Mouse (Mus musculus): ENCODE results near the gene Ttc39b. TPM values are rescaled to one million over a fixed set of nuclear protein-coding genes. Genes with fewer than 3 reads are reported as not detected.
"Not testable (repeated sequence)": the region's sequence is repeated elsewhere in the genome, so short reads cannot be mapped to it uniquely, and the experiment has no call there.

Gene Ttc39b
- polyA plus RNA-seq, 1 experiment from 2014 or later = 4.0 TPM

GRCm38 (mm10) chr4:83253679-83254078 lies 70.4 kb downstream of the Ttc39b start:
- WGBS = 84% methylated on average over 6 of the region's 6 CpGs

GRCm38 (mm10) chr4:83243706-83244105 lies 80.3 kb downstream of the Ttc39b start:
- Histone ChIP-seq H3K9me3 (ENCODE audit: control insufficient read depth, low read length) (no peaks in the 10 kb centered on the region), H3K36me3 (ENCODE audit: control insufficient read depth, insufficient read depth, low read length) (no peaks in the 10 kb centered on the region), H3K4me3 (ENCODE audit: low read length) (no peak overlapping the region), H3K9ac (ENCODE audit: low read length) (no peak overlapping the region), H3K27me3 (ENCODE audit: control insufficient read depth, insufficient read depth, low read depth, low read length) (no peaks in the 10 kb centered on the region), H3K4me2 (ENCODE audit: low read depth, low read length) (no peak overlapping the region), H3K27ac (ENCODE audit: low read length) (no peak overlapping the region), H3K4me1 (replicated peaks; ENCODE audit: control insufficient read depth, insufficient read depth, low read length) (no peaks in the 10 kb centered on the region; the same call in 1 of the 2 replicates)
- WGBS = 79% methylated on average over 10 of the region's 10 CpGs
- no peak for ATAC-seq (ENCODE audit: low read depth)

More at GRCm38 (mm10) chr4:83253679-83254078, 70.4 kb downstream of the Ttc39b start:
- Histone ChIP-seq H3K9ac (ENCODE audit: low read length) (no peak overlapping the region), H3K4me1 (replicated peaks; ENCODE audit: control insufficient read depth, insufficient read depth, low read length) (no peaks in the 10 kb centered on the region), H3K27ac (ENCODE audit: low read length) (no peak overlapping the region), H3K9me3 (ENCODE audit: control insufficient read depth, low read length) (no peaks in the 10 kb centered on the region), H3K4me2 (ENCODE audit: low read depth, low read length) (no peak overlapping the region), H3K4me3 (ENCODE audit: low read length) (no peak overlapping the region), H3K36me3 (ENCODE audit: control insufficient read depth, insufficient read depth, low read length) (no peaks in the 10 kb centered on the region), H3K27me3 (ENCODE audit: control insufficient read depth, insufficient read depth, low read depth, low read length) (no peaks in the 10 kb centered on the region)
- no peak for ATAC-seq (ENCODE audit: low read depth)

- H3K27ac ChIP-seq (ENCODE audit: low read length) = no peak overlapping the region
Observed at GRCm38 (mm10) chr4:83241630-83242029, 82.4 kb downstream of the Ttc39b start.

GRCm38 (mm10) chr4:83237656-83238055 lies 86.4 kb downstream of the Ttc39b start:
- no peaks in the 10 kb centered on the region for H3K27me3 ChIP-seq (ENCODE audit: control insufficient read depth, insufficient read depth, low read depth, low read length)
- H3K4me1 ChIP-seq (replicated peaks; ENCODE audit: control insufficient read depth, insufficient read depth, low read length) = peaks cover 16% of the 10 kb centered on the region
- H3K9me3 ChIP-seq (ENCODE audit: control insufficient read depth, low read length) = no peaks in the 10 kb centered on the region
- no peaks in the 10 kb centered on the region for H3K36me3 ChIP-seq (ENCODE audit: control insufficient read depth, insufficient read depth, low read length)
- H3K4me2 ChIP-seq (ENCODE audit: low read depth, low read length) = no peak overlapping the region
- H3K27ac ChIP-seq (ENCODE audit: low read length) = no peak overlapping the region
- H3K9ac ChIP-seq (ENCODE audit: low read length) = no peak overlapping the region
- no peak for ATAC-seq (ENCODE audit: low read depth)
- WGBS = 59% methylated on average over 5 of the region's 5 CpGs
- no peak overlapping the region for H3K4me3 ChIP-seq (ENCODE audit: low read length)

More at GRCm38 (mm10) chr4:83241630-83242029, 82.4 kb downstream of the Ttc39b start:
- H3K4me2 ChIP-seq (ENCODE audit: low read depth, low read length) = no peak overlapping the region
- H3K9me3 ChIP-seq (ENCODE audit: control insufficient read depth, low read length) = no peaks in the 10 kb centered on the region
- H3K36me3 ChIP-seq (ENCODE audit: control insufficient read depth, insufficient read depth, low read length) = no peaks in the 10 kb centered on the region
- H3K27me3 ChIP-seq (ENCODE audit: control insufficient read depth, insufficient read depth, low read depth, low read length) = no peaks in the 10 kb centered on the region
- H3K9ac ChIP-seq (ENCODE audit: low read length) = no peak overlapping the region
- WGBS = 64% methylated on average over 5 of the region's 5 CpGs
- H3K4me3 ChIP-seq (ENCODE audit: low read length) = no peak overlapping the region
- ATAC-seq (ENCODE audit: low read depth) = no peak
- no peaks in the 10 kb centered on the region; the same call in 1 of the 2 replicates for H3K4me1 ChIP-seq (replicated peaks; ENCODE audit: control insufficient read depth, insufficient read depth, low read length)

- H3K4me3 ChIP-seq (ENCODE audit: low read length); H3K4me2 ChIP-seq (ENCODE audit: low read depth, low read length); H3K27me3 ChIP-seq (ENCODE audit: control insufficient read depth, insufficient read depth, low read depth, low read length); ATAC-seq (ENCODE audit: low read depth); H3K9ac ChIP-seq (ENCODE audit: low read length); H3K36me3 ChIP-seq (ENCODE audit: control insufficient read depth, insufficient read depth, low read length); H3K27ac ChIP-seq (ENCODE audit: low read length); H3K9me3 ChIP-seq (ENCODE audit: control insufficient read depth, low read length): not testable (repeated sequence)
- WGBS = 76% methylated on average over 1 of the region's 3 CpGs
- H3K4me1 ChIP-seq (replicated peaks; ENCODE audit: control insufficient read depth, insufficient read depth, low read length) = peaks cover 23% of the 10 kb centered on the region
Observed at GRCm38 (mm10) chr4:83235304-83235703, 88.8 kb downstream of the Ttc39b start.

- no peak overlapping the region for H3K4me2 ChIP-seq (ENCODE audit: low read depth, low read length)
- no peak overlapping the region for H3K9ac ChIP-seq (ENCODE audit: low read length)
- WGBS = 40% methylated on average over 11 of the region's 11 CpGs
- H3K27ac ChIP-seq (ENCODE audit: low read length) = peak overlapping the region; percentile 59; the same call in 1 of the 2 replicates
- peak; percentile 29; the same call in 1 of the 2 replicates for ATAC-seq (ENCODE audit: low read depth)
- H3K36me3 ChIP-seq (ENCODE audit: control insufficient read depth, insufficient read depth, low read length) = no peaks in the 10 kb centered on the region
- H3K4me3 ChIP-seq (ENCODE audit: low read length) = no peak overlapping the region
- no peaks in the 10 kb centered on the region for H3K9me3 ChIP-seq (ENCODE audit: control insufficient read depth, low read length)
- H3K4me1 ChIP-seq (replicated peaks; ENCODE audit: control insufficient read depth, insufficient read depth, low read length) = peaks cover 23% of the 10 kb centered on the region
- H3K27me3 ChIP-seq (ENCODE audit: control insufficient read depth, insufficient read depth, low read depth, low read length) = no peaks in the 10 kb centered on the region
Observed at GRCm38 (mm10) chr4:83234739-83235138, 89.3 kb downstream of the Ttc39b start.

- Histone ChIP-seq H3K4me2 (ENCODE audit: low read depth, low read length) (no peak overlapping the region), H3K9me3 (ENCODE audit: control insufficient read depth, low read length) (no peaks in the 10 kb centered on the region), H3K4me3 (ENCODE audit: low read length) (no peak overlapping the region), H3K9ac (ENCODE audit: low read length) (no peak overlapping the region), H3K4me1 (replicated peaks; ENCODE audit: control insufficient read depth, insufficient read depth, low read length) (peaks cover 25% of the 10 kb centered on the region), H3K36me3 (ENCODE audit: control insufficient read depth, insufficient read depth, low read length) (no peaks in the 10 kb centered on the region), H3K27ac (ENCODE audit: low read length) (peak overlapping the region; percentile 40; the same call in 1 of the 2 replicates), H3K27me3 (ENCODE audit: control insufficient read depth, insufficient read depth, low read depth, low read length) (no peaks in the 10 kb centered on the region)
- ATAC-seq (ENCODE audit: low read depth) = no peak
- 80% methylated on average over 7 of the region's 7 CpGs for WGBS
Observed at GRCm38 (mm10) chr4:83234132-83234531, 89.9 kb downstream of the Ttc39b start.

- Histone ChIP-seq H3K4me2 (ENCODE audit: low read depth, low read length) (no peak overlapping the region), H3K27ac (ENCODE audit: low read length) (peak overlapping the region; percentile 49; the same call in 1 of the 2 replicates), H3K36me3 (ENCODE audit: control insufficient read depth, insufficient read depth, low read length) (no peaks in the 10 kb centered on the region), H3K9ac (ENCODE audit: low read length) (no peak overlapping the region), H3K27me3 (ENCODE audit: control insufficient read depth, insufficient read depth, low read depth, low read length) (no peaks in the 10 kb centered on the region), H3K9me3 (ENCODE audit: control insufficient read depth, low read length) (no peaks in the 10 kb centered on the region), H3K4me1 (replicated peaks; ENCODE audit: control insufficient read depth, insufficient read depth, low read length) (peaks cover 32% of the 10 kb centered on the region), H3K4me3 (ENCODE audit: low read length) (no peak overlapping the region)
- WGBS = 64% methylated on average over 22 of the region's 22 CpGs
- ATAC-seq (ENCODE audit: low read depth) = no peak
Observed at GRCm38 (mm10) chr4:83233181-83234123, 90.6 kb downstream of the Ttc39b start.

GRCm38 (mm10) chr4:83232315-83232880 lies 91.7 kb downstream of the Ttc39b start:
- no peak overlapping the region for H3K4me3 ChIP-seq (ENCODE audit: low read length)
- no peaks in the 10 kb centered on the region for H3K27me3 ChIP-seq (ENCODE audit: control insufficient read depth, insufficient read depth, low read depth, low read length)
- H3K9me3 ChIP-seq (ENCODE audit: control insufficient read depth, low read length) = no peaks in the 10 kb centered on the region
- no peaks in the 10 kb centered on the region for H3K36me3 ChIP-seq (ENCODE audit: control insufficient read depth, insufficient read depth, low read length)
- 35% methylated on average over 9 of the region's 9 CpGs for WGBS
- peak overlapping the region; percentile 49; the same call in 1 of the 2 replicates for H3K27ac ChIP-seq (ENCODE audit: low read length)
- no peak overlapping the region for H3K9ac ChIP-seq (ENCODE audit: low read length)
- H3K4me2 ChIP-seq (ENCODE audit: low read depth, low read length) = no peak overlapping the region
- peak; percentile 23; the same call in 1 of the 2 replicates for ATAC-seq (ENCODE audit: low read depth)
- peaks cover 35% of the 10 kb centered on the region for H3K4me1 ChIP-seq (replicated peaks; ENCODE audit: control insufficient read depth, insufficient read depth, low read length)
